Mouse (Mus musculus) monocyte, adult 2 months (primary cell): Measurements from ENCODE around the gene Anp32a.

Source experiments
- DNase-seq, 2 experiments: peaks; one replicate each; pipeline ENCODE4 v3.0.0; 2022; ENCODE audit warnings: low spot score in 2 of 2, low read depth in 1 of 2

The Anp32a gene

DNA sequence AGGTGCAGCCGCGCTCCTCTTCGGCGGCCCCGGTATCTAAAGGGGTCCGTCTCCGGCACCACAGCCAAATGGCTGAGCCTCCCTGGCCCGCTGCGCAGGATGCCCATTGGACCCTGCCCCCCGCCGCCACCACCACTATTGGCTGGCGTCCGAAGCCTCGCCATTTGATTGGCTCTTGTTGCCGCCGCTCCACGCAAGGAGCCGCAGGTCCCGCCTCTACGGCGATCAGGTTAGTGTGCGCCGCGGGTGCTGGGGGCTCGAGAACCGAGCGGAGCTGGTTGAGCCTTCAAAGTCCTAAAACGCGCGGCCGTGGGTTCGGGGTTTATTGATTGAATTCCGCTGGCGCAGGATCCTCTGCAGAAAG is at the start of gene Anp32a:
Gene Anp32a (plus strand): TSS at position 171 of the 364 bp plus-strand sequence.
- DNase-seq, result peak; percentile 89 to 91

DNA sequence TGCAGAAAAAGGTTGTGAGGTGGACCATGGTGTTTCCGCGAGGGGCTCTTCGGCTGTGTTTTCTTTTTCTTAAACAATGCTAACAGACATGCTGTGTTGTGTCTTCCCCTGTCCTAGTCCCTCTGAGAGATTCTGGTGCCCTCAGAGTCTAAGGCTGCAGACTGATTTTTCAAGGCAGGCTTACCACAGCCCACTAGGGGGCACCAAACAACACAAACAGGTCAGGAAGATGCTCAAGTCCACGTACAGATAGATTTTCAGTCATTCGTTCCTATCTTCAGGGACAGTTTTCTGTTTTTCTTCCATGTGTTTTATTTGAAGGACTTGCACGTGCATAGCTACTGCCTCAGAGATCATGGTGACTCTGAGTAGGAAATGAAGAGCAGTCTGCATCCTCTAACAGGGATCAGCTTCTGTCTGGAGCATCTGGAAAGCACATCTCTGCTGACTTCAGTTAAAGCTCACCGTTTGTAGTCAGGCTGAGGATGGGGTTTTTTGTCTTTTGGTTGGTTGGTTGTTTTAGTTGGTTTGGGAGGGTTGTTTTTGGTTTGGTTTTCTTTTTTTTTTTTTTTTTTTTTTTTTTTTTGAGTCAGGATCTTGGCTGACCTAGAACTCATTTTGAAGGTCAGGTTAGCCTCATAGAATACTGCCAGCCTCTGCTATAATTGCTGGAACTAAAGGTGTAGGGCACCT is 45.9 kb upstream of the Anp32a start:
- peak; percentile 7 to 52 for DNase-seq

DNA sequence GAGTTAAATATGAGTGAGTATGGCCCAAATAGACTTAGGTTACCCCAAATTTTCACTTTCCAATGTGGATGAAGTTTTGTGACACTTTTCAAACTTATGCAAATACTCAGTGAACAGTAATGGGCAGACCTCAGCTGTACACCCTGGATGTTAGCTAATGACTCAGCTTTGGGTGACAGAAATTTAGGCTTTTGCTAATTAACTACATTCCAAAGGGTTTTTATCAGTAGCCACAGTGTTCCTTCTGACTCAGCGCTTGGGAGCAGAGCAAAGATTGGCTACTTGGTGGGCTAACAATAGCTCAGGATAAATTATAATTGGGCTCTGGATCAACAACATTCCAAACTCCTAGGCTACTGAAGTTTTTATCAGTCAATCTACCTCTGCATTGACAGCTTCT is 44.2 kb upstream of the Anp32a start:
- no peak for DNase-seq

DNA sequence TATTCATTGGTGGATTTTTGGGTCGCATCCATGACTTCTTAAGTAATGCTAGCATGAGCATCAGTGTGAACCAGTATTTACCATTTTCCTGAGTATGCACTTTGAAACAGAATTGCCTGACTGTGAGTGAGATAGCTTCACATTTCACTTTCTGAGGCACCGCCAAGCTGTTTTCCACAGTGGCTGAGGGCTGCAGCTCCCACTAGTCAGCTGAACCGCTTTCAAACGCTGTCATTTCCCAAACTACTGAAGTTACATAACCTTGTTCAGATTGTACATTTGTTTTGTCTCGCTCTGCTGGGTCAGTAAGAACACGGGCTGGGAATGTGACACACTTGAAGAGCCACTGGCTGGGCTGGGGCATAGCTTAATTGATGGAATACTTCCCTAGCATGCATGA is 25.5 kb upstream of the Anp32a start:
- no peak for DNase-seq

DNA sequence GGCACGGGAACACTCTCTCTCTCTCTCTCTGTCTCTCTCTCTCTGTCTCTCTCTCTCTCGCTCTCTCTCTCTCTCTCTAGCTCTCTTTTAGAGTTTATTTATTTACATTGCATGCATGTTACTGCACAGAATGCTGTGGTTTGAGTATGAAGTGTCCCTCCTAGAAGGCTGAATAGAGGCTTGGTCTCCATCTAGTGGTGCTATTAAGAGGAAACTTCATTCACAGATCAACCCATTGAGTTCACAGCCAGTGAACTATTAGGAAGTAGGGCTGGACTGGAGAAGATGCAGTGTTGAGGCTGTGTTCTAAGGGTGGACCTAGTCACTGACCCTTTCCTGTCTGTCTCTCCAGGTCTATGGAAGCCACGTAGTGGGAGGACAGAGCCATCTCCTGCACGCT is 22.4 kb upstream of the Anp32a start:
- no peak for DNase-seq

DNA sequence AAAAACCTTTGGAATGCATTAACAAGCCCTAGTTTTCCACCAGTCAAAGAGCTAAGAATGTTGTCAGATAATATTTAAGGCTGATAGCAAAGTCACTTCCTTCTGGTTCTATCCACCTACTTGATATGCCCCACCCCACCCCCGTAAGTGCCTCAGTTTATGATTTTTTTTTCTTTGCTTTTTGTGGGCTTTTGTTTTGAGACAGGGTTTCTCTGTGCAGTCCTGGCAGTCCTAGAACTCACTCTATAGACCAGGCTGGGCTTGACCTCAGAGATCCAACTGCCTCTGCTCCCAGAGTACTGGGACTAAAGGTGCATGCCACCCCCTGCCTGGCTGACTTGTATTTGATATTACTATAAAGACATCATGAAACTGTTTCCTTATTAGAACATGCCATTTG is 17.3 kb upstream of the Anp32a start:
- DNase-seq, result no peak

DNA sequence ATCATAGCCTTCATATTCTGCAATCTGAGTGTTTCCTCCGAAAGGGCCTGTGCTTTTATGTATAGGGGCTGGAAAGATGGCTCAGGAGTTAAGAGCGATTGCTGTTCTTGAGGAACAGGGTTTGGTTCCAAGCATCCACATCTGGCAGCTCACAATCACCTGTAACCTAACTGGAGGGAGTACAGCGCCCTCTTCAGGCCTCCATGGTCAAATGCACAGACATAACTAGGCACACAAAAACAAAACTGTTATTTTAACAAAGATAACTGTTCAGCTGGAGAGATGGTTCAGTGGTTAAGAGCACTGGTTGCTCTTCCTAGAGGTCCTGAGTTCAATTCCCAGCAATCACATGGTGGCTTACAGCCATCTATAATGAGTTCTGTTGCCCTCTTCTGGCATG is 15.1 kb upstream of the Anp32a start:
- no peak for DNase-seq

DNA sequence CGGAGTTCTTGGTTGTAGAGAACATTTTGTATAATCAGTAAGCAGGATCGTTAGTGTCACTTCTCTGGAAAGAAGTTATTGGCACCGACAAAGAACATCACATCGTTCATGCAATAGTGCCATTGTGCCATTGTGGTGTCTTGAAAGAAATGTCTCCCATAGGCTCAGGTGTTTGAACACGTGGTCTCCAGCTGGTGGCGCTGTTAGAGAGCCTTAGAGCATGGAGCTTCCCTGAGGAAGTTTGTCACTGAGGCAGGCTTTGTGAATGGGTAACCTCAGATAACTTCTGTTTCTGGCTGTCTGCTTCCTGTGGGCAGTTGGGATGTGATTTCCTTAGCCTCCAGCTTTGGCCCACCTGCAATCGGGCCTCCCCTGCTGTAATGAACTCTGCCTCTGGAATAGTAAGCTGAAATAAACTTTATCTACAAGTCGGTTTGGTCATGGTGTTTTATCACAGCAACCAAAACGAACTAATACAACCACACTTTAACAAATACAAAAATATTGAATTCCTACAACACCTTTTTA is 6.7 kb upstream of the Anp32a start:
- no peak for DNase-seq

DNA sequence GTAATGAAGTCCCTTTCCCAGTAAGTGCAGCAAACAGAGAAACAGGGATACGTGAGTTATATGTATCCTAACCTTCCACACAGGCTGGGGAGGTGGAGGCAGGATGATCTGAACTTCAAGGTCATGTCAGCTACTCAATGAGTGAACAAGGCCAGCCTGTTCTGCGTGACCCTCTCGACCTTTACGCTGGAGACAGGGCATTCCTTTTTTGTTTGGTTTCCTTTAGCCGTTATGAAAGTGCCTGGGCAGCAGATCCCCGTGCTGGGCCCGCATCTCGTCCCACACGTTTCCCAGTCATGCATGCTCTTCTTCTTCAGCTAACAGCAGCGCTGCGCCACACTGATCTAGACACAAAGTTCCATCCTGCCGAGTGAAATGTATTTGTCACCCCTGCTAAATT is 5.7 kb upstream of the Anp32a start:
- DNase-seq, result no peak

DNA sequence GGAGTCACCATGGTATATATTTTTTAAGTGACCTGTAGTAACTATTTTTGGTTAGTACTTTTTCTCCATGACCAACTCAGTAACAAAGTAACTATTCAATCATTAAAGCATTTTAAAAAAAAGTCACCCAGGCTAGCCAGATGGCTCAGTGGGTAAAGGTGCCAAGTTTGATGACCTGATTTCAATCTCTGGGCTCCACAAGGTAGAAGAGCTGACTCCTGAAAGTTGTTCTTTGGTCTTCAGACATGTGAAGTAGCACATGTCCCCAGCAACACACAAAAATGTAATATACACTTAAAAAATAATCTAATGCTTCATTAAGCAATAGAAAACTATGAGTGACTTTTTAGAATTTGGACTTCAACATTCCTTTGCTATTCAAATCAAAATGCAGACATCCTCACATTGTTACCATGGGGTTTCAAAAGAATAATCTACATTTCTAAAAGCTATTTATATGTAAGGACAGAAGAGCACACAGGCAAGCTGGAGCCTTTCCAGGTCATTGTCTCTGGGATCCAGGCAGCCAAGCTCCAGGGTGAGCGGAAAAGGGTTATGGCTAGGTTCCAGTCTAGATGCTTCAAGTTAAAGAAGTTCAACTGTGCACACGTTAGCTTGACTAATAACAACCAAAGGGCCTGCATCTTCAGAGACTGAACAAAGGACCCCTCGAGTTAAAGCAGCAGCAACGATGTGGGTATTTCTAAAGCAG is 3.0 kb upstream of the Anp32a start:
- DNase-seq, result no peak

DNA sequence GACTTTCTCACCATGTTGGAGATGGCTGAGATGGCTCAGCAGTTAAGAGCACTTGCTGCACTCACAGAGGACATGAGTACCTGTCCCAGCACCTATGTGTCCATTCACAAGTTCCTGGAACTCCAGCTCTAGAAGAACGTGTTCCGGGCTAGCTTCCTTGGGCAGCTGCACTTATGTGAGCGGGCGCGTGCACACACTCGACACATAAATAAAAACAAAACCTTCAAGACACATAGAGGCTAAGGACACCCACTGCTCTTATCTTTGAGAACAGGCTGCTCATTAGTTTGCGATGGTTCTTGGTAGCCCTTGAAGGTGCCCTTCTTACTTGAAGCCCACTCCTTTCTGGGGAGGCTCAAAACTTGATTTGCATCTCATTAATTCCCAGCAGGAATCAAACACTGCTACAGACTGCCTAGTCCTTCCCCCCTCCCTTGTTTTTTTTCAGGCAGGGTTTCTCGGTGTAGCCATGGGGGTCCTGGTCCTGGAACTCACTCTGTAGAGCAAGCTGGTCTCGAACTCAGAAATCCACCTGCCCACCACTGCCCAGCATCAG is 2.4 kb upstream of the Anp32a start:
- DNase-seq, result no peak

DNA sequence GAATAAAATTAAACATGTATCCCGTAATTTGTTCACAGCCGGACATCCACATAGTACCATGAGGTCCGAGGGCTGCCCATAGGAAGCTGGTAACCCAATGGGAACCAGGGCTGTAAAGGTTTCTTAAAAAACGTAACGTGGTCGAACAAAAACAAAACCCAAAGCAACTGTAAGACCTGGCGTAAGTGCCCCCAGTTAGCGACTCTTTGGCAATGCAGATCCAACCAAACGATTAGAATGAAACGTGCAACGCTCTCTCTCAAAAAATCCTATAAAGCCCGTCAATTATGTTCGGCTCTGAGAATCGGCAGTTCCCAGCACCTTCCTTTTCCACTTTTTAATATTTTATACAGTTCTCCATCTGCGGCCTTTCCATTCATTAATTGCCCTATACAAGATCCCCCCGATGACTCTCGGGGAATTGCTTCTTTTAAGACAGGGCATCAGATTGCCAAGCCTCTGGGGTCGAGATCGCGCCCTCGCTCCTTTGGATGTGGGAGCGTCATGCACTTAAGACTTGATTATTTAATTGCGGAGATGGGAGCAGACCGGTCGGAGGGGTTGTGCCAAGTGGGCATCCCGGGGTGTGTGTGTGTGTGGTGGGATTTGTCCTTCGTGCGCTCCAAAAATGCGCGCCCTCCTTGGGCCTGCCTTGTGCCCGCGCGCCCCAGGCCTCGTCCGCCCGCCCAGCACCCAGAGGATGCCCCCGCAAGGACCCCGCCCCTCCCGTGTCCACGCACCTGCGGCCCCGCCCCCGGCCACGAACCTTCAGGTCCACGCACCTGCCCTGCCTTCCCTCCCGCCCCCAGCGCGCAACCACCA is 581 bp upstream of the Anp32a start:
- DNase-seq, result no peak

DNA sequence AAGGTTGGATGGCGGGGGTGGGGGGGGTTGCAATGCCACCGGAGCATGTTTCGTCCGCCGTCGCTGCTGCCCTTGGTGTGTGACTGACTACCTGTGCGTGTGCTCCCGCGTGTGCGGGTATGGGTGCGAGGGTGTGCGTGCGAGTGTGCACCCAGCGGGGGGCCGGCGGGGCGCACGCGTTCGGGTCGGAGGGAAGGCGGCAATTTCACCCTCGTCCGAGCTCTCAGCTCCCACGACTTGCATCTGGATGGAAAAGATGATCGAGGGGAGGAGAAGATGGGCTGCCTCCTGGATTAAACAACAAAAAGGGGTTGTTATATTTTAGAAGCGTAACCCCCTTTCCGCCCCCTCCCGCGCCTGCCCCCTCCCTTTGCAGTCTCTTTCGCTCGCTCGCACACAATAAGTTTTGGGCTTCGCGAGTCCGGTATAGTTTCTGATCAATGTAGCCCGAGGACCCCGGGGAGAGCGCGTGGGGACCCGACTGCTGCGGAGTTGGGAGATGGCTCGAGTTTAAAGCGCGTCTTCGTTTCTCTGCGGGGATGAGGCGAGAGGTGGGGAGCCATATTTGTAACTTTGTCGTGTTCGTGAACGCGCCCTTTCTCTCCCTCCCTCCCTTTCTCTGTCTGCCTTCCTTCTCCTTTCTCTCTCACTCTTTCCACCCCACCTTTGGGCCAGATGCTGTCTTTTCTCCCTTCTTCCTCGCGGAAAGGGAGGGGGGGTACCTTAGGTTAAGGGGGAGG is 778 bp downstream of the Anp32a start:
- DNase-seq, result no peak

DNA sequence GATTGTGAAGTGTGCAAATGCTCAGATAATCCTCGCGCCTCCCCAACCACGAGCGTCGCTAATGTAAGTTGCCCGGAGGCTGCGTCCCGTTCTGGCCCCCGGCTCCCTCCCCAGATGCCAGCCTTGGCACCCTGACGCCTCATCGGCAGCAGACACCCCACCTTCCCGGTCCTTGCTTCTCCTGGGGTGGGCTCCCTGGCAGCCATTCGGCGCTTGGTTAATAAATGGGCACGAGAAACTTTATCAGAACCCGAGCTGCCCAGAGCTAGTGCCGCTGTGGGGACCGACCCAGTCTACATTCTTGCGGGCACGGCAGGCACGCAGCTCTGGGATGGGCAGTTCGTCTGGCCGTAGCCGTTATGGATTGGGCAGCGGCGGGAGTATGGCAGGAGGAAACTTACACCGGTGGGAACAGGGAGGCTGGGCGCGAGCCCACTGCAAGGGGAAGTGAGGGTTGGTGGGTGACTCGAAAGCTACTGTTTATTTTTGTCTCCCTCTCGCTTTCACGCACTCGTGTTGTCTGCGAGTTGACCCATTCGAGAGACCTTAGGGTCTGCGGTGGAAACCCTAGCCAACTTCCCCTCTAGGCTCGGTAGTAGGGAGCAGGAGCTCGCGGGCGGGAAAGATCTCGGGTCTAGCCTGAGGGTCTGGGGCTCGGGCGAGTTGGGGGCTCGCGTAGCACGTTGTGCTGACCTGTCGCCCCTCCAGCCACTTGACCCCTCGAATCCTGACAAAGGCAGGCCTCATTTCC is 1.5 kb downstream of the Anp32a start:
- peak in 1 of 2 experiments; percentile 68 for DNase-seq

DNA sequence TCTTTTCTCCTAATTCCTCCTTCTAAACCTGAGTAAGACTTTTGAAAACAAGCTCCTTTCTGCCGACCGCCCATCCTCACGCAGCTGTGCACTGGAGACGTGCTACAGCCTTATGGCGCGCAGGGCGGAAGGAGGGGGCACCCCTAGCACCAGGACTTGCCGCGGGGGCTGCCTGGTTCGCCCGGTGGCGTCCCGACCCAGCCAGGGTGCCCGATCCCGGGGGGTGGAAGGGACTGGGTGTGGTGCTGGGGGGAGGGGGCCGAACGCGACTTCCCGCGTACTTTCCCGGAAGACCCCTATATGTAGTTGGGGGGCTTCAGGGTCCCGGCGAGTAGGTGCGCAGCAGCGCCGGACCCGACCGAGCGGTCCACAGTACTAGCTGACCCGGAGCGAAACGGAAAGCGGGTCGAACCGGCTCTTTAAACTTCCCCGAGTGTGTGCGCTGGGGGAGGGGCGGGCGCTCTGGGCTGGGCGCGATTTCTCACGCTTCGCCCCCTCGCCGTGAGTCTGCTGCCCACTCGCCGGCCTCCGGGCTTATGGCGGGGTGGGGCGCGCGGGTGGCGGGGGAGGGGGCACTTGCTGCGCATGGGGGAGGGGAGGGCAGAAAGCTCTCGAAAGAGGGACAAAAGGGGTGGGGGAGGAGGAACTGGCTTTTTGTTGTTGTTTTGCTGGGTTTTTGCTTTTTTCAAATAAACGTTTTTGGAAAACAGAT is 2.3 kb downstream of the Anp32a start:
- peak in 1 of 2 experiments; percentile 58 for DNase-seq

DNA sequence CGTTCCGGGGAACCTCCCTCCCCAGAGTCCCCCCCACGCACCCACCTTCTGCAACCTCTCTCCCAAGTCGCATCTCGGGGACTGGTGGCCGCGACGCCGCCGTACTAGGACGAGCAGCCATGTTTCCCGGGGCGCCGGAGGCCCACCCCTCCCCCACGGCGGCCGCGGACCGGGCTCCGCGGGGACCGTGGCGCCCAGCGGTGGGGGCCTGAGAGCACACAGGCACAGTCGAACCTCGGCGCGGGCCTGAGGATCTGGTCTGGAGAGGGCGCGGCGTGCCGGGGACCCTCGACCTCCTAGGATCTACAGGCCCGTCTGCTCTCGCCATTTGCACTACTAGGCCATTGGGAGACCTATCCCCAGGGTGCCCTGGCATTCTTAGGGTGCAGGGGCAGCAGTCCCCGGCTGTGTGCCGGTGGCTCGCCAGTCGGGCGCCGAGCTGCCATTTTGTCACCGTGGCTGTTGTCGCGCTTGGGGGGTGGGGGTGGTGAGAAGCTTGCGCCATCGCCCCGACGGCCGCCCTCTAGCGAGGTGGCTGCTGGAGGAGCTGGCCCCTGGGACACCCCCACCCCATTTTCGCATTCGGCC is 2.9 kb downstream of the Anp32a start:
- DNase-seq, result peak in 1 of 2 experiments; percentile 46

DNA sequence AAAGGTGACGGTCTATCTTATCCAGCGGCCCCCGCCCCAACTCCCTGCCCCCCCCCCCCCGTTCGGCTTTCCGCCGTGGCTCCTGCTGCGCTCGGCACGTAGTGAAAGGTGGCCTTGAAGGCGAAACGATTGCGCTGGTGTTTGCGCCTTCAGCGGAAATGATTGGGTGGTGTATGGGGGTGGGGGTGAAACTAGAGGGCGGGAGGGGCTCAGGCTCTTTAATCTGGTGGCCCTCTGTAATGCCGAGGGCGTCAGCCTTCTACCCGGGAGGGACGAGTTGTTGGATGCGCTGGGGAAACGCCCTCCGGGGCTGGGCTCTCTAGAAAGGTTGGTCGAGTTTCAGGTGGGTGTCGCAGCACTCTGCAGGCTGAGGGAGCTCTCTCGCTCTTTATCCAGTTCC is 3.5 kb downstream of the Anp32a start:
- DNase-seq, result peak in 1 of 2 experiments; percentile 26

DNA sequence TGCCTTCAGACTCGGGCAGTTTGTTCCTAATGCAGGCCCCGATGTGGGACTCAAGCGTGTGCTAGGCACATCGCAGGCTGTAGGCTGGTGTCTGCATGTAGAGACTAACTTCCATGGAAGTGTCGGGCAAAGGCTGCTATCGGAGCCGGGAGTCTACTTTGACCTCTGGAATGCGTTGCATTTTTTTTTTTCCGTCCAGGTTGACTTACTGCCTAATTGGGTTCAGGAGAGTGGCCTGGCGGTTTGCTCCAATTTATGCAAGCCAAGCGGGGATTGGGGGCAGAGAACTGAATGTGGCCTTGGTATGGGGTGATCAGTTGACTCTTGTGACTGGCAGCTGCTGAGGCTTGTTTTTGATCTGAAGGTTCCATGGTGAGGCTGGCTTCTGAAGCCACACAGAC is 4.0 kb downstream of the Anp32a start:
- DNase-seq, result no peak
